Mouse (Mus musculus): ENCODE data around the gene Borcs8. TPM values are rescaled to one million over a fixed set of nuclear protein-coding genes. Genes with fewer than 3 reads are reported as not detected.

Gene Borcs8
- polyA plus RNA-seq, 2 experiments: 61.8 to 84.2 TPM

- Histone ChIP-seq H3K9ac (ENCODE audit: low read depth, low read length, severe bottlenecking) (no peak overlapping the region), H3K36me3 (ENCODE audit: control insufficient read depth, insufficient read depth, low read length) (peaks cover 46% of the 10 kb centered on the region), H3K9me3 (ENCODE audit: control insufficient read depth, low read length) (no peaks in the 10 kb centered on the region), H3K27ac (replicated peaks; ENCODE audit: low read depth, low read length) (no peak overlapping the region), H3K4me2 (replicated peaks; ENCODE audit: low read depth, low read length, severe bottlenecking) (no peak overlapping the region), H3K4me1 (ENCODE audit: control insufficient read depth, insufficient read depth, low read length) (peaks cover 12% of the 10 kb centered on the region), H3K27me3 (ENCODE audit: control insufficient read depth, insufficient read depth, low read length) (no peaks in the 10 kb centered on the region), H3K4me3 (replicated peaks; ENCODE audit: low read length) (no peak overlapping the region)
- ATAC-seq (ENCODE audit: low FRiP score, low read depth) (no peak), DNase-seq (ENCODE audit: low spot score) (no peak)
- 92% methylated on average over 4 of the region's 5 CpGs for WGBS
- no peak for TF ChIP-seq POLR2A (IDR thresholded peaks at IDR 0.05; ENCODE audit: borderline replicate concordance, extremely low read depth, insufficient read depth, insufficient read length)
These were observed 5.2 kb upstream of the Borcs8 start for GRCm38 (mm10) chr8:70134086-70134485.

GRCm38 (mm10) chr8:70134931-70135330 is 4.4 kb upstream of the Borcs8 start:
- DNase-seq (ENCODE audit: low spot score): no peak
- no peak overlapping the region for H3K27ac ChIP-seq (replicated peaks; ENCODE audit: low read depth, low read length)
- H3K36me3 ChIP-seq (ENCODE audit: control insufficient read depth, insufficient read depth, low read length): peaks cover 46% of the 10 kb centered on the region
- H3K4me2 ChIP-seq (replicated peaks; ENCODE audit: low read depth, low read length, severe bottlenecking): no peak overlapping the region
- H3K9me3 ChIP-seq (ENCODE audit: control insufficient read depth, low read length): no peaks in the 10 kb centered on the region
- no peak overlapping the region for H3K4me3 ChIP-seq (replicated peaks; ENCODE audit: low read length)
- no peak overlapping the region for H3K9ac ChIP-seq (ENCODE audit: low read depth, low read length, severe bottlenecking)
- H3K4me1 ChIP-seq (ENCODE audit: control insufficient read depth, insufficient read depth, low read length): peaks cover 12% of the 10 kb centered on the region
- no peak for TF ChIP-seq POLR2A (IDR thresholded peaks at IDR 0.05; ENCODE audit: borderline replicate concordance, extremely low read depth, insufficient read depth, insufficient read length)
- no peaks in the 10 kb centered on the region for H3K27me3 ChIP-seq (ENCODE audit: control insufficient read depth, insufficient read depth, low read length)
- 96% methylated on average over 9 of the region's 9 CpGs for WGBS
- ATAC-seq (ENCODE audit: low FRiP score, low read depth): no peak

- no peaks in the 10 kb centered on the region for H3K9me3 ChIP-seq (ENCODE audit: control insufficient read depth, low read length)
- no peak overlapping the region for H3K9ac ChIP-seq (ENCODE audit: low read depth, low read length, severe bottlenecking)
- no peaks in the 10 kb centered on the region for H3K27me3 ChIP-seq (ENCODE audit: control insufficient read depth, insufficient read depth, low read length)
- H3K4me2 ChIP-seq (replicated peaks; ENCODE audit: low read depth, low read length, severe bottlenecking): no peak overlapping the region
- peaks cover 16% of the 10 kb centered on the region for H3K4me1 ChIP-seq (ENCODE audit: control insufficient read depth, insufficient read depth, low read length)
- no peak for TF ChIP-seq POLR2A (IDR thresholded peaks at IDR 0.05; ENCODE audit: borderline replicate concordance, extremely low read depth, insufficient read depth, insufficient read length)
- H3K36me3 ChIP-seq (ENCODE audit: control insufficient read depth, insufficient read depth, low read length): peaks cover 46% of the 10 kb centered on the region
- no peak overlapping the region for H3K27ac ChIP-seq (replicated peaks; ENCODE audit: low read depth, low read length)
- no peak overlapping the region for H3K4me3 ChIP-seq (replicated peaks; ENCODE audit: low read length)
- no peak for ATAC-seq (ENCODE audit: low FRiP score, low read depth)
- no peak for DNase-seq (ENCODE audit: low spot score)
- 81% methylated on average over 4 of the region's 4 CpGs for WGBS
These were observed 2.7 kb upstream of the Borcs8 start for GRCm38 (mm10) chr8:70136591-70136990.

- Histone ChIP-seq H3K9me3 (ENCODE audit: control insufficient read depth, low read length) (no peaks in the 10 kb centered on the region), H3K27me3 (ENCODE audit: control insufficient read depth, insufficient read depth, low read length) (no peaks in the 10 kb centered on the region), H3K4me1 (ENCODE audit: control insufficient read depth, insufficient read depth, low read length) (peaks cover 13% of the 10 kb centered on the region), H3K36me3 (ENCODE audit: control insufficient read depth, insufficient read depth, low read length) (peaks cover 45% of the 10 kb centered on the region), H3K9ac (ENCODE audit: low read depth, low read length, severe bottlenecking) (peak overlapping the region; percentile 57; the same call in 1 of the 2 replicates), H3K4me3 (replicated peaks; ENCODE audit: low read length) (peak overlapping the region; percentile 83), H3K27ac (replicated peaks; ENCODE audit: low read depth, low read length) (no peak overlapping the region), H3K4me2 (replicated peaks; ENCODE audit: low read depth, low read length, severe bottlenecking) (peak overlapping the region; percentile 50; the same call in 1 of the 2 replicates)
- no peak for DNase-seq (ENCODE audit: low spot score)
- no peak for TF ChIP-seq POLR2A (IDR thresholded peaks at IDR 0.05; ENCODE audit: borderline replicate concordance, extremely low read depth, insufficient read depth, insufficient read length)
- 74% methylated on average over 4 of the region's 4 CpGs for WGBS
- ATAC-seq (ENCODE audit: low FRiP score, low read depth): no peak
These were observed 1.4 kb upstream of the Borcs8 start for GRCm38 (mm10) chr8:70137890-70138289.

- no peaks in the 10 kb centered on the region for H3K9me3 ChIP-seq (ENCODE audit: control insufficient read depth, low read length)
- H3K9ac ChIP-seq (ENCODE audit: low read depth, low read length, severe bottlenecking): peak overlapping the region; percentile 72
- H3K4me3 ChIP-seq (replicated peaks; ENCODE audit: low read length): peak overlapping the region; percentile 83
- peak overlapping the region; percentile 53 for H3K4me2 ChIP-seq (replicated peaks; ENCODE audit: low read depth, low read length, severe bottlenecking)
- no peaks in the 10 kb centered on the region for H3K27me3 ChIP-seq (ENCODE audit: control insufficient read depth, insufficient read depth, low read length)
- H3K36me3 ChIP-seq (ENCODE audit: control insufficient read depth, insufficient read depth, low read length): peaks cover 42% of the 10 kb centered on the region
- DNase-seq (ENCODE audit: low spot score): no peak
- peak overlapping the region; percentile 71 for H3K27ac ChIP-seq (replicated peaks; ENCODE audit: low read depth, low read length)
- 8% methylated on average over 9 of the region's 9 CpGs for WGBS
- TF ChIP-seq POLR2A (IDR thresholded peaks at IDR 0.05; ENCODE audit: borderline replicate concordance, extremely low read depth, insufficient read depth, insufficient read length): no peak
- peaks cover 13% of the 10 kb centered on the region for H3K4me1 ChIP-seq (ENCODE audit: control insufficient read depth, insufficient read depth, low read length)
- no peak for ATAC-seq (ENCODE audit: low FRiP score, low read depth)
These were observed 682 bp downstream of the Borcs8 start for GRCm38 (mm10) chr8:70139981-70140380.
